Mouse (Mus musculus) liver, embryonic 13.5 days (tissue): Measurements from ENCODE around the gene Foxa3. TPM values are rescaled to one million over a fixed set of nuclear protein-coding genes. Genes with fewer than 3 reads are reported as not detected.

ENCODE experiments used
- ATAC-seq: fragments of 200-750 bp; cut with Nextera tagmentation; 2 replicates; pipeline ENCODE4 v1.8.0; 2017; ENCODE audit warnings: low read depth, mild to moderate bottlenecking, moderate number of reproducible peaks, moderate library complexity
- DNase-seq: peaks from one replicate; pipeline ENCODE4 v3.0.0; 2022
- H3K27ac ChIP-seq: fragments of 300-500 bp; sonication (generic); 2 replicates; pipeline ENCODE4 v1.5.1; 2015; ENCODE audit warnings: moderate library complexity, mild to moderate bottlenecking, inconsistent platforms
- H3K27me3 ChIP-seq: fragments of 300-500 bp; sonication (generic); 2 replicates; pipeline ENCODE4 v1.6.1; 2015; ENCODE audit warnings: mild to moderate bottlenecking, inconsistent platforms
- H3K36me3 ChIP-seq: fragments of 300-500 bp; sonication (generic); 2 replicates; pipeline ENCODE4 v1.6.1; 2015; ENCODE audit warnings: mild to moderate bottlenecking, inconsistent platforms
- H3K4me1 ChIP-seq: fragments of 300-500 bp; sonication (generic); replicated peaks from 2 replicates; pipeline ENCODE4 v1.6.1; 2015; ENCODE audit warnings: inconsistent platforms
- H3K4me2 ChIP-seq: fragments of 300-500 bp; sonication (generic); 2 replicates; pipeline ENCODE4 v1.6.1; 2015; ENCODE audit warnings: inconsistent platforms, mild to moderate bottlenecking, moderate library complexity
- H3K4me3 ChIP-seq: fragments of 300-500 bp; sonication (generic); replicated peaks from 2 replicates; pipeline ENCODE4 v1.5.1; 2015; ENCODE audit warnings: mild to moderate bottlenecking, inconsistent platforms
- H3K9ac ChIP-seq: fragments of 300-500 bp; sonication (generic); 2 replicates; pipeline ENCODE4 v1.6.1; 2015; ENCODE audit warnings: mild to moderate bottlenecking, inconsistent platforms
- H3K9me3 ChIP-seq: fragments of 300-500 bp; sonication (generic); replicated peaks from 2 replicates; pipeline ENCODE4 v1.6.1; 2016; ENCODE audit warnings: inconsistent platforms
- WGBS: fragments of 180-500 bp; shearing (Covaris S2); methylation state at CpG from one replicate; pipeline ENCODE4 v1.1.7; 2015; ENCODE audit not compliant: insufficient replicate concordance; 5-methylcytosine and 5-hydroxymethylcytosine counted together
- polyA plus RNA-seq: library from polyadenylated mRNA; unstranded; fragments of >200 nt; fragmentation: Nextera tagmentation; extraction: Ambion mirVana; gene quantifications from 2 replicates; pipeline ENCODE4 v1.2.1, GENCODE M21; 2015

The Foxa3 gene
- polyA plus RNA-seq, 1 experiment from 2014 or later, result 25.6 TPM

- Histone ChIP-seq H3K4me2 (no peak overlapping the region), H3K27ac (no peak overlapping the region), H3K27me3 (peaks cover 42% of the 10 kb centered on the region), H3K36me3 (no peaks in the 10 kb centered on the region), H3K4me3 (no peak overlapping the region), H3K9me3 (no peaks in the 10 kb centered on the region), H3K4me1 (peaks cover 4% of the 10 kb centered on the region), H3K9ac (no peak overlapping the region)
- ATAC-seq (no peak), DNase-seq (no peak)
- WGBS, result 10% methylated on average over 8 of the region's 8 CpGs
Measured at GRCm38 (mm10) chr7:18967603-18968002, 55.7 kb downstream of the Foxa3 start.

GRCm38 (mm10) chr7:18965312-18965711 is 58.0 kb downstream of the Foxa3 start:
- Histone ChIP-seq H3K4me3 (no peak overlapping the region), H3K9ac (no peak overlapping the region), H3K36me3 (no peaks in the 10 kb centered on the region), H3K27ac (no peak overlapping the region), H3K9me3 (no peaks in the 10 kb centered on the region), H3K4me2 (no peak overlapping the region), H3K4me1 (peaks cover 10% of the 10 kb centered on the region), H3K27me3 (peaks cover 65% of the 10 kb centered on the region)
- ATAC-seq, result no peak
- 55% methylated on average over 5 of the region's 5 CpGs for WGBS
- no peak for DNase-seq

- Histone ChIP-seq H3K9me3 (no peaks in the 10 kb centered on the region), H3K4me1 (peaks cover 13% of the 10 kb centered on the region), H3K4me2 (no peak overlapping the region), H3K4me3 (no peak overlapping the region), H3K27me3 (peaks cover 84% of the 10 kb centered on the region), H3K27ac (no peak overlapping the region), H3K9ac (no peak overlapping the region), H3K36me3 (no peaks in the 10 kb centered on the region)
- WGBS, result 2% methylated on average over 19 of the region's 19 CpGs
- DNase-seq, result no peak
- no peak for ATAC-seq
Measured at GRCm38 (mm10) chr7:18963294-18963843, 60.0 kb downstream of the Foxa3 start.

Other genes starting within 250 kb of the Foxa3 start
- not detected in 2 replicates for gene Psg19, start 225.0 kb downstream of the Foxa3 start, polyA plus RNA-seq
- gene Psg17, start 201.9 kb downstream of the Foxa3 start, polyA plus RNA-seq, result not detected in 2 replicates
- 0.08 and 0.20 TPM in 2 replicates for gene Mill2, start 183.6 kb downstream of the Foxa3 start, polyA plus RNA-seq
- 10.8 and 13.3 TPM in 2 replicates for gene Pglyrp1, start 152.2 kb downstream of the Foxa3 start, polyA plus RNA-seq
- gene Ccdc61, start 113.1 kb downstream of the Foxa3 start, polyA plus RNA-seq, result 10.7 and 12.3 TPM in 2 replicates
- 0.08 TPM in 2 replicates for gene Nova2, start 97.7 kb downstream of the Foxa3 start, polyA plus RNA-seq
- not detected in 2 replicates for gene Nanos2, start 36.1 kb downstream of the Foxa3 start, polyA plus RNA-seq
- 0.37 and 0.82 TPM in 2 replicates for gene Mypop, start 32.3 kb downstream of the Foxa3 start, polyA plus RNA-seq
- gene Irf2bp1, start 19.5 kb downstream of the Foxa3 start, polyA plus RNA-seq, result 9.2 and 9.3 TPM in 2 replicates
- 15.0 and 17.4 TPM in 2 replicates for gene Sympk, start 839 bp upstream of the Foxa3 start, polyA plus RNA-seq
- not detected in 2 replicates for gene Rsph6a, start 31.2 kb upstream of the Foxa3 start, polyA plus RNA-seq
- 3.2 and 4.2 TPM in 2 replicates for gene Dmwd, start 52.7 kb upstream of the Foxa3 start, polyA plus RNA-seq
- gene Dmpk, start 60.3 kb upstream of the Foxa3 start, polyA plus RNA-seq, result 8.5 and 10.1 TPM in 2 replicates
- 0.67 and 0.82 TPM in 2 replicates for gene Six5, start 71.1 kb upstream of the Foxa3 start, polyA plus RNA-seq
- gene Gm4969, start 94.8 kb upstream of the Foxa3 start, polyA plus RNA-seq, result 0.17 and 0.30 TPM in 2 replicates
- 5.6 and 6.4 TPM in 2 replicates for gene Fbxo46, start 96.3 kb upstream of the Foxa3 start, polyA plus RNA-seq
- gene Qpctl, start 125.8 kb upstream of the Foxa3 start, polyA plus RNA-seq, result 4.0 and 4.3 TPM in 2 replicates
- 85.9 and 89.4 TPM in 2 replicates for gene Snrpd2, start 126.2 kb upstream of the Foxa3 start, polyA plus RNA-seq
- gene Gipr, start 142.6 kb upstream of the Foxa3 start, polyA plus RNA-seq, result 0.17 and 0.28 TPM in 2 replicates
- gene Eml2, start 152.9 kb upstream of the Foxa3 start, polyA plus RNA-seq, result 3.6 and 4.4 TPM in 2 replicates
- gene Gpr4, start 189.0 kb upstream of the Foxa3 start, polyA plus RNA-seq, result 0.31 and 0.48 TPM in 2 replicates
- gene Opa3, start 204.8 kb upstream of the Foxa3 start, polyA plus RNA-seq, result 17.3 and 18.8 TPM in 2 replicates
- 45.6 and 46.7 TPM in 2 replicates for gene Vasp, start 248.3 kb upstream of the Foxa3 start, polyA plus RNA-seq